Mouse (Mus musculus) stomach, postnatal 0 days (tissue): Measurements from ENCODE around the gene Aifm2. TPM values are rescaled to one million over a fixed set of nuclear protein-coding genes. Genes with fewer than 3 reads are reported as not detected.

Experiments used
- ATAC-seq: fragments of 200-750 bp; cut with Nextera tagmentation; 2 replicates; pipeline ENCODE4 v1.8.0; 2017; ENCODE audit not compliant: low FRiP score, low TSS enrichment
- DNase-seq: peaks from one replicate; pipeline ENCODE4 v3.0.0-alpha.2; 2016; ENCODE audit warnings: low spot score
- H3K27ac ChIP-seq: fragments of 300-500 bp; sonication (generic); replicated peaks from 2 replicates; pipeline ENCODE4 v1.5.1; 2014; ENCODE audit warnings: mild to moderate bottlenecking, control low read depth
- H3K27me3 ChIP-seq: fragments of 300-500 bp; sonication (generic); 2 replicates; pipeline ENCODE4 v1.6.1; 2014; ENCODE audit warnings: low read length; ENCODE audit not compliant: control insufficient read depth, insufficient read depth
- H3K36me3 ChIP-seq: fragments of 300-500 bp; sonication (generic); 2 replicates; pipeline ENCODE4 v1.6.1; 2014; ENCODE audit warnings: low read length, mixed read lengths; ENCODE audit not compliant: control insufficient read depth, insufficient read depth
- H3K4me1 ChIP-seq: fragments of 300-500 bp; sonication (generic); replicated peaks from 2 replicates; pipeline ENCODE4 v1.6.1; 2014; ENCODE audit warnings: antibody characterized with exemption; ENCODE audit not compliant: control insufficient read depth, insufficient read depth
- H3K4me2 ChIP-seq: fragments of 300-500 bp; sonication (generic); replicated peaks from 2 replicates; pipeline ENCODE4 v1.6.1; 2014; ENCODE audit warnings: low read depth, mild to moderate bottlenecking, control low read depth, moderate library complexity
- H3K4me3 ChIP-seq: fragments of 300-500 bp; sonication (generic); 2 replicates; pipeline ENCODE4 v1.5.1; 2014; ENCODE audit warnings: low read depth, low read length, control low read depth
- H3K9ac ChIP-seq: fragments of 300-500 bp; sonication (generic); 2 replicates; pipeline ENCODE4 v1.6.1; 2014; ENCODE audit warnings: mild to moderate bottlenecking, low read length, control low read depth, mixed read lengths
- H3K9me3 ChIP-seq: fragments of 300-500 bp; sonication (generic); 2 replicates; pipeline ENCODE4 v1.6.1; 2016; ENCODE audit warnings: low read length; ENCODE audit not compliant: control insufficient read depth
- CTCF ChIP-seq: IDR thresholded peaks from 2 replicates; pipeline ENCODE4 v1.5.1; 2016; ENCODE audit warnings: antibody characterized with exemption, low read depth, mild to moderate bottlenecking, moderate library complexity
- EP300 ChIP-seq: optimal IDR thresholded peaks from 2 replicates; pipeline ENCODE3; 2016; ENCODE audit warnings: antibody characterized with exemption
- WGBS: fragments of 180-500 bp; shearing (Covaris S2); extraction: QIAGEN DNeasy Blood & Tissue Kit; methylation state at CpG from one replicate; pipeline ENCODE4 v1.1.7; 2014; 5-methylcytosine and 5-hydroxymethylcytosine counted together
- polyA plus RNA-seq: library from polyadenylated mRNA; unstranded; fragments of >200 nt; fragmentation: Nextera tagmentation; extraction: Ambion mirVana; gene quantifications from 2 replicates; pipeline ENCODE4 v1.2.1, GENCODE M21; 2015

Gene Aifm2
- polyA plus RNA-seq, 1 experiment from 2014 or later, result 9.2 TPM

DNA sequence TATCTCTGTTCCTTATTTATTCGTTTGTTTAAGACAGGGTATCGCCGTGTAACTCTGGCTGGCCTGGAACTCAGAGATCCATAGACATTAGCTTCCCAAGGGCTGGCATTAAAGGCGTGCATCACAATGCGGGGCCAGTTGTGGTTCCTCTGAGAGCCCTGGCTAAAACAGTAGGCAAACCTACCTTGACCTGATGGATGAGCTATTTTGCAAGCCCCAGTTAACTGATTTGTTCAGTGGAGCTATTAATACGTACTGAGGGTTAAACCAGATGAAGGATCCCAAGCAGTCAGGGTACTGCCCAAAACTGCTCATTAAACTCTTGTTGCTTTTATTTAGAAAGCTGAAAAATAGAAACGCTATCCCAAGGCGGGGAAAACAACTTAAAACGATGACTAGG lies 35.5 kb upstream of the Aifm2 start:
- 29% methylated on average over 9 of the region's 9 CpGs for WGBS

DNA sequence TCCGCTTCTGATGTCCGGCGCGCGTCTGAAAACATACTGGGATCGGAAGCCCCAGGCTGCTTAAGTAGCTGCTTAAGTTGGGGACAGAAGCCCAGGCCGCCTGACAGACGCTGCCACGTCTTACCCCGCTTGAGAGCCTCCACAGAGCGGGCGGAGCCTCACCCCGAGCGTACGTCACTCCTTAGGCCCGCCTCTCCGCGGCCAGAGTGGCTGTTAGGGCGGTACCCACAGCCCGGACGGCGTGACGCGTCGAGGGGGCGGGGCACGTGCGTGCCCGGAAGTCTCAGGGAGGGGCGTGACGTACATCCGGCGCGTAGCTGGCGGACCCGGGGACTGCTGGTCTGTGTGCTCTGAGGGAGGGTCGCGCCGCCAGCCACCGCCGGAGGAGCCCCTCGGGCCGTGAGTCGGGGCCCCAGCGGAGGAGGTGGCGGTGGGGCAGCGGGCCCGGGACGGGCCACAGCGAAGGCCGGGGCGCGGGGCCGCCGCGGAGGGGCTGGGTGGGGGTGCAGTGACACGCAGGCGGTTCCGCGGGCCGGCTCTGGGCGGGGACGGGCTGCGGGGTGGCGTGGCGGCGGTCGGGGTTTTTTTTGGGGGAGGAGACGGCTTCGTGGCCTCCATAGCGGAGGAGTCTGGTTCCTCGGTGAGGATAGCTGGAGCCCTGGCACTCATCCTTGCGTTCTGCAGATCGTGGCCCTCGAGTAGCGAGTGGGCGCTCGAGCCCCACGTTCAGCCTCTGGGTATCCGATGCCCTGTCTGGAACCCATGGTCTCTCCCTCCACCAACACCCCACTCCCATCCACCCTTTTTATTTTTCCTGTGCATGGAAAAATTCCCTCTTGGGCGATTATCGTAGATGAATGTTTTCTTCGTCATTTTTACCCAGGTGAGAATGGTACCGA lies 34.8 kb upstream of the Aifm2 start, which contains the start of gene Sar1a:
Gene Sar1a, plus strand, starts transcription at position 285 of the 899 bp plus-strand sequence.
- TF ChIP-seq EP300, result no peak
- TF ChIP-seq CTCF, result no peak
- peak; percentile 99 for DNase-seq
- H3K4me3 ChIP-seq, result peak within 1 kb of the TSS; percentile 91
- peak within 1 kb of the TSS; percentile 96 for H3K9ac ChIP-seq
- H3K4me1 ChIP-seq, result no peaks in the 10 kb centered on the region; the same call in 1 of the 2 replicates
- ATAC-seq, result peak; percentile 100
- under 1% methylated on average over 80 of the region's 84 CpGs for WGBS
- no peaks in the 10 kb centered on the region for H3K27me3 ChIP-seq
- H3K9me3 ChIP-seq, result no peaks in the 10 kb centered on the region
- peak within 1 kb of the TSS; percentile 93 for H3K27ac ChIP-seq
- H3K4me2 ChIP-seq, result peak within 1 kb of the TSS; percentile 77
- no peaks in the 10 kb centered on the region for H3K36me3 ChIP-seq

More for the DNA sequence above, 35.5 kb upstream of the Aifm2 start:
- no peaks in the 10 kb centered on the region for H3K27me3 ChIP-seq
- peak overlapping the region; percentile 93 for H3K27ac ChIP-seq
- H3K4me2 ChIP-seq, result peak overlapping the region; percentile 77
- DNase-seq (peak; percentile 17), ATAC-seq (0 out of 2 replicates have a peak, but pooled peaks have one; percentile 3)
- TF ChIP-seq CTCF (no peak), EP300 (no peak)
- H3K4me3 ChIP-seq, result peak overlapping the region; percentile 91
- peak overlapping the region; percentile 96 for H3K9ac ChIP-seq
- H3K9me3 ChIP-seq, result no peaks in the 10 kb centered on the region
- H3K36me3 ChIP-seq, result no peaks in the 10 kb centered on the region
- H3K4me1 ChIP-seq, result no peaks in the 10 kb centered on the region; the same call in 1 of the 2 replicates

DNA sequence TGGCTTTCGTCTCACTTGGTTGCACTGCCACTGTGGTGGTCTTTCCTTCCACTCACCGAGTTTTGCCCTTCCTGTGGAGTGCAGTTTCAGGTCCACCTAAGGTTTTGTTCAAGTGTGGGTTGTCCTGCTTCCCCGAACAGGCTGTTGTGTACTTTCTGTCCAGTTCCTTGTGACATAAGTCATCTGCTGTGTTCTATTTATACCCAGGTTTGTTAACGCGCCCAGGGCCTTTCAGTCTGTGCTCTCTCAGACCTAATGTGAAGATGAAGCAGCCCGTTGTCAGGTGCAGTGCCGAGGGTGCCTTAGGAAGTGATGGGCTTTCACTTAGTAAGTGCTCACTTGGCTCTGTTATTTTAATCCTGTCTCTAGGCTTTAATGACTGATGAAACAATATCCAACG lies 25.7 kb upstream of the Aifm2 start:
- Histone ChIP-seq H3K4me1 (no peaks in the 10 kb centered on the region), H3K9me3 (no peaks in the 10 kb centered on the region), H3K27ac (no peak overlapping the region), H3K4me3 (no peak overlapping the region), H3K9ac (no peak overlapping the region), H3K4me2 (no peak overlapping the region), H3K36me3 (peaks cover 45% of the 10 kb centered on the region), H3K27me3 (no peaks in the 10 kb centered on the region)
- 75% methylated on average over 8 of the region's 8 CpGs for WGBS
- no peak for DNase-seq
- TF ChIP-seq CTCF (no peak), EP300 (no peak)
- ATAC-seq, result no peak

DNA sequence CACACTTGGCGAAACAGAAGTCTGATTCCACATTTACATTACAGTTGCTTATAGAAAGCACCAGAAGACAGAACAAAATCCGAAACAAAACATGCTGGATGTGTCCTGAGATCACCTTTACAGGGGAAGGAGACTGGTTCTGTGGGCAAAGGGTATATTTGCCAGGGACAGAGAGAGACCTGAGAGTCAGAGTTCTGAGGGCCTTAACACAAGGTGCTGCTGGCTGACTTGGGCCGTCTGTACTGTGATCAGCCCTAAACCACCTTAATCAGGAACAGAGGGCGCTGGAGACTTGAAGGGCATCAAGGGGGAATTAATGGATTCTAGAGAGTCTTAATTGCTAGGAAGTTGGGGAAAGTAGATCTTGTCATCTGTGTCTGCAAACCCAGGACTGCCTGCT lies 21.5 kb upstream of the Aifm2 start:
- no peak overlapping the region for H3K4me2 ChIP-seq
- H3K27ac ChIP-seq, result no peak overlapping the region
- H3K36me3 ChIP-seq, result peaks cover 34% of the 10 kb centered on the region
- 70% methylated on average over 4 of the region's 4 CpGs for WGBS
- no peaks in the 10 kb centered on the region for H3K27me3 ChIP-seq
- ATAC-seq (no peak), DNase-seq (no peak)
- no peak overlapping the region for H3K9ac ChIP-seq
- no peak for TF ChIP-seq EP300
- no peak for TF ChIP-seq CTCF
- no peaks in the 10 kb centered on the region for H3K9me3 ChIP-seq
- H3K4me1 ChIP-seq, result peaks cover 5% of the 10 kb centered on the region; the same call in 1 of the 2 replicates
- H3K4me3 ChIP-seq, result no peak overlapping the region

DNA sequence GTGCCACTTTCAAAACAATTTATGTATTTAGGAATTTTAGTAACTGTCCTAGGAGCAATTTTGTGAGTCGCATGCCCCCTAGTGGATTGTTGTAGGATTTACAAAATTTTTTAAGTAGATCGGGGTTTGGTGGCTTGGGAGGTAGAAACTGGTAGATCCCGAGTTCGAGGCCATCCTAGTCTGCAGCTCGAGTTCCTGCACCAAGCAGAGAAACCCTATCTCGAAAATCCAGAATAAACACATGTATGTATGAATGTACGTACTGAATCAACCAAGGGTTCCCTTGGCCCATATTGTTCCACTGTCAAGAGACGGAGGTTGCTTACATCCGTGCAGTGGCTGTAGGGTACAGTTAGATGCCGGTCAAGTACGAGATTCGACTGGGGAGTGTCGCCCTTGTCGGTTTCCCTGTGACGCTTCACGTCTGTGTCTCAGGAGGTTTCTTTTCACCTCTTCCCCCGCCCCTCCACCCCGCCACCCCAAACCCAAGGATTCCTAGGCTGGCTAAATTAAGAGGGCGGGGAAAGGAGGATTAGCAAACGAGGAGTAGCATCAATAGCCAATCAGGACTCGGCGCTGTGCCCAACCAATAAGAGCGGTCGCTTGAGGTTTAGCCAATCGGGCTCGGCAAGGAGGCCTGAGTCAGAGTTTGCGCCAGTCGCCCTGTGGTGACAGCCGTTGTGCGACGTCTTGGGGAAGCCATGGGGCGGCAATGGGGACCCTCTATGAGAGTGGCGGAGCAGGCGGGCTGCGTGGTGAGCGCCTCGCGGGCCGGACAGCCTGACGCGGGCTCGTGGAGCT lies 20.0 kb upstream of the Aifm2 start, which contains the start of gene Tysnd1:
Gene Tysnd1, plus strand, starts transcription at position 645 of the 801 bp plus-strand sequence.
- 2% methylated on average over 34 of the region's 42 CpGs for WGBS
- H3K27ac ChIP-seq, result peak within 1 kb of the TSS; percentile 40
- H3K9me3 ChIP-seq, result no peaks in the 10 kb centered on the region
- H3K4me1 ChIP-seq, result peaks cover 5% of the 10 kb centered on the region; the same call in 1 of the 2 replicates
- ATAC-seq (peak; percentile 95), DNase-seq (peak; percentile 95)
- H3K4me2 ChIP-seq, result peak within 1 kb of the TSS; percentile 99
- H3K27me3 ChIP-seq, result no peaks in the 10 kb centered on the region
- TF ChIP-seq CTCF (peak; percentile 64), EP300 (no peak)
- H3K36me3 ChIP-seq, result peaks cover 22% of the 10 kb centered on the region
- H3K9ac ChIP-seq, result peak within 1 kb of the TSS; percentile 88
- peak within 1 kb of the TSS; percentile 97 for H3K4me3 ChIP-seq
